In genomic region chr5:123780716-123781115, GRCm38 (mm10) we compare ENCODE assay signal across 15 mouse cellular contexts. TPM values are rescaled to one million over a fixed set of nuclear protein-coding genes. Genes with fewer than 3 reads are reported as not detected.
DNase-seq lines count a peak whose midpoint lies in the region.
"Had no signal": no experiment of that assay in that cellular context is flagged by ENCODE, and none has a peak within 500 bp of the region (broad histone marks: within the 10 kb centered on the region; RNA-seq: fewer than 3 reads in every experiment).

No protein-coding gene starts in this region.

- peak; percentile 32 to 41 for DNase-seq in CD8-positive naive resting alpha-beta T cell, adult 2 months (ENCODE audit: low read depth in 2 of 2, low spot score in 2 of 2)
- peak; percentile 74 for DNase-seq in naive thymus-derived CD4-positive, alpha-beta T cell, adult 2 months (ENCODE audit: low read depth)
- DNase-seq in thymus, postnatal 0 days (ENCODE audit: low spot score) = peak; percentile 71
- DNase-seq in thymus, postnatal 36 days = peak; percentile 43 to 59
- DNase-seq in cerebellum, postnatal 36 days = no peak
- DNase-seq in retina, postnatal 1 day = no peak
- no peak for DNase-seq in heart, adult 18-20 months
- DNase-seq: adrenal gland, adult 2 months; adrenal gland, postnatal 36 days; cerebellum, adult 11 months; cerebellum, adult 9-10 months; cerebellum, postnatal 25 days; forebrain, postnatal 0 days; gastrocnemius, postnatal 14 days; heart, postnatal 36 days had no signal

RNA-seq across cellular contexts. Expression of gene Kntc1, which starts 31.2 kb away (rescaled TPM):
- polyA plus RNA-seq in thymus, postnatal 0 days (2015; fragmentation: Nextera tagmentation; extraction: Ambion mirVana) = 16.2 and 18.2 TPM in 2 replicates
- total RNA-seq in heart, adult 18-20 months (2021) = under 1 TPM; 0.31 to 0.97 TPM

RNA-seq across cellular contexts. Expression of gene Rsrc2, which starts 31.5 kb away (rescaled TPM):
- polyA plus RNA-seq in thymus, postnatal 0 days (2015; fragmentation: Nextera tagmentation; extraction: Ambion mirVana) = 129 and 144 TPM in 2 replicates
- total RNA-seq in heart, adult 18-20 months (2021) = 10 to 100 TPM; 35.7 to 39.7 TPM

RNA-seq across cellular contexts. Expression of gene Zcchc8, which starts 59.8 kb away (rescaled TPM):
- polyA plus RNA-seq in thymus, postnatal 0 days (2015; fragmentation: Nextera tagmentation; extraction: Ambion mirVana) = 83.8 and 86.3 TPM in 2 replicates
- 10 to 100 TPM; 17.3 to 22.0 TPM for total RNA-seq in heart, adult 18-20 months (2021)

Comparison
In these comparisons a context has a peak if more than half of its experiments do, and no peak if none do; other contexts are left out.
1. DNase-seq: peak in CD8-positive naive resting alpha-beta T cell, adult 2 months (2 of 2), naive thymus-derived CD4-positive, alpha-beta T cell, adult 2 months (single experiment), thymus, postnatal 0 days (single experiment) and thymus, postnatal 36 days (2 of 2); none in cerebellum, postnatal 36 days (0 of 2), retina, postnatal 1 day (single experiment) and heart, adult 18-20 months (0 of 2).